Mouse (Mus musculus) ES-Bruce4 (cell line): ENCODE results near the gene Ddx42.

Source experiments
- CTCF ChIP-seq: IDR thresholded peaks from one replicate; pipeline ENCODE4 v1.8.1; 2011; ENCODE audit warnings: low read depth, low read length
- EP300 ChIP-seq: IDR thresholded peaks from 2 replicates; pipeline ENCODE4 v1.6.1; 2011; ENCODE audit warnings: low read depth, low read length; ENCODE audit not compliant: insufficient read depth
- POLR2A ChIP-seq: IDR thresholded peaks from one replicate; pipeline ENCODE4 v1.8.1; 2011; ENCODE audit warnings: low read length; ENCODE audit not compliant: insufficient read depth

DNA sequence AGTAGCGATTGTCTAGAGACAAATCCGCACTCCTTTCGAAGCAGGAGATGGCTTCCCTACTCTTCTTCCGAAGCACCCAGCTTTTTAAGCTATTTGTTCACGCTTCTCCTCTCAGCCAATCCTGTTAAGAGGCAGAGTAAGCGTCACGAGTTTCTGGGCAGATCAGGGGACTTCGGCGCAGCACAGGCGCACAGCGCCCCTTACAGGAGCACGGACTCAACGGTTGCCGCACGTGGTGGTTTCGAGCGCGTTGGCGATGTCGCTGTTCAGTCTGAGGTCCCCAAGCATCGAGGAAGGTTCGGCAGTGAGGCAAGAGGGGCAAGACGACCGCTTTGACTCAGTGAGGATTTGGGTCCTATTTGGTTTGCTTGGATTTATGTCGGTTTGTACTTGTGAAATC, 59.7 kb downstream of the Ddx42 start, which contains the start of gene Tcam1:
- TF ChIP-seq POLR2A (no peak), CTCF (peak; percentile 81), EP300 (peak; percentile 52; the same call in 1 of the 2 replicates)
